Mouse (Mus musculus) heart, embryonic 14.5 days (tissue): ENCODE results near the gene Errfi1. TPM values are rescaled to one million over a fixed set of nuclear protein-coding genes. Genes with fewer than 3 reads are reported as not detected.

ENCODE experiments used
- ATAC-seq: fragments of 200-750 bp; cut with Nextera tagmentation; 2 replicates; pipeline ENCODE4 v1.8.0; 2017; ENCODE audit warnings: low read depth, moderate TSS enrichment; ENCODE audit not compliant: insufficient number of reproducible peaks, insufficient read depth, low FRiP score
- H3K27ac ChIP-seq, 2 experiments: fragments of 200-500 bp in 1 of 2; fragments of 300-500 bp in 1 of 2; sonication (generic) in 1 of 2; replicated peaks in 1 of 2; 2 replicates each; pipeline ENCODE4 v1.5.1; 2012 to 2014; ENCODE audit warnings: low read depth in 2 of 2, low read length in 2 of 2, control low read depth in 1 of 2, mild to moderate bottlenecking in 1 of 2, mixed read lengths in 1 of 2; ENCODE audit not compliant: control insufficient read depth in 1 of 2, insufficient read depth in 1 of 2
- H3K27me3 ChIP-seq: fragments of 300-500 bp; sonication (generic); 2 replicates; pipeline ENCODE4 v1.6.1; 2014; ENCODE audit warnings: mild to moderate bottlenecking, low read length, control low read depth; ENCODE audit not compliant: control insufficient read depth, insufficient read depth
- H3K36me3 ChIP-seq: fragments of 300-500 bp; sonication (generic); 2 replicates; pipeline ENCODE4 v1.6.1; 2014; ENCODE audit warnings: mild to moderate bottlenecking, control low read depth, low read length, mixed read lengths; ENCODE audit not compliant: control insufficient read depth, insufficient read depth
- H3K4me1 ChIP-seq, 2 experiments: fragments of 200-500 bp in 1 of 2; fragments of 300-500 bp in 1 of 2; sonication (generic) in 1 of 2; 2 replicates each; pipeline ENCODE4 v1.6.1; 2012 to 2014; ENCODE audit warnings: low read length in 2 of 2, control low read depth in 1 of 2, mixed read lengths in 1 of 2; ENCODE audit not compliant: control insufficient read depth in 2 of 2, insufficient read depth in 2 of 2
- H3K4me2 ChIP-seq: fragments of 300-500 bp; sonication (generic); 2 replicates; pipeline ENCODE4 v1.6.1; 2014; ENCODE audit warnings: mild to moderate bottlenecking, low read length
- H3K4me3 ChIP-seq, 2 experiments: fragments of 200-500 bp in 1 of 2; fragments of 300-500 bp in 1 of 2; sonication (generic) in 1 of 2; 2 replicates each; pipeline ENCODE4 v1.5.1; 2012 to 2014; ENCODE audit warnings: low read length in 2 of 2, mild to moderate bottlenecking in 2 of 2, control low read depth in 1 of 2, low read depth in 1 of 2, moderate library complexity in 1 of 2; ENCODE audit not compliant: control insufficient read depth in 1 of 2, insufficient read depth in 1 of 2
- H3K9ac ChIP-seq: fragments of 300-500 bp; sonication (generic); 2 replicates; pipeline ENCODE4 v1.6.1; 2014; ENCODE audit warnings: mild to moderate bottlenecking, low read length
- H3K9me3 ChIP-seq: fragments of 300-500 bp; sonication (generic); 2 replicates; pipeline ENCODE4 v1.6.1; 2016; ENCODE audit warnings: low read length, control low read depth; ENCODE audit not compliant: control insufficient read depth
- WGBS: fragments of 180-500 bp; shearing (Covaris S2); extraction: QIAGEN DNeasy Blood & Tissue Kit; methylation state at CpG from one replicate; pipeline ENCODE4 v1.1.7; 2014; 5-methylcytosine and 5-hydroxymethylcytosine counted together
- polyA plus RNA-seq: library from polyadenylated mRNA; unstranded; fragments of >200 nt; fragmentation: Nextera tagmentation; extraction: Ambion mirVana; gene quantifications from 2 replicates; pipeline ENCODE4 v1.2.1, GENCODE M21; 2014

The Errfi1 gene
- polyA plus RNA-seq, 1 experiment from 2014 or later: 9.4 TPM

DNA sequence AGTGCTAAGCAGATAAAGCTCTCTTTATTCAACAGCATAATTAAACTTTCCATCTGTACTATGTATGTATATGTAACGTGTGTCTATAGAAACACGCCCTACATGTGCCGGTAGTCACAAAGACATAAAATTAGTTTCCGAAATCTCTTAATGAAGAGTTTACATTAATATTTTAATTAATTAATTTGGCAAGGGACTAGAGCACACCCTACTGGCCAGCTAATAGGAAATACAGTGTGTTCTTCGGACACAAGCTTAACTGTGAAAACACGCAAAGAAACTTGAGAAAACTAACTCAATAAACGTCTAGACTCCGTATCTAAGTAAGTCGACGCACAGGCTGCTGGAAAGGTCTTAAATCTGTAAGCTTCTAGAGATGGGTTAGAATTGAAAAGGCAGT lies 3.8 kb upstream of the Errfi1 start:
- H3K4me2 ChIP-seq: no peak overlapping the region
- no peak overlapping the region for H3K4me3 ChIP-seq
- H3K27ac ChIP-seq: no peak overlapping the region
- H3K9ac ChIP-seq: no peak overlapping the region
- H3K4me1 ChIP-seq: peaks cover 2 to 9% of the 10 kb centered on the region in 2 experiments; a peak in 1 of 4 replicates
- ATAC-seq: no peak
- H3K27me3 ChIP-seq: no peaks in the 10 kb centered on the region
- no peaks in the 10 kb centered on the region for H3K9me3 ChIP-seq
- no peaks in the 10 kb centered on the region for H3K36me3 ChIP-seq
- 54% methylated on average over 10 of the region's 10 CpGs for WGBS

DNA sequence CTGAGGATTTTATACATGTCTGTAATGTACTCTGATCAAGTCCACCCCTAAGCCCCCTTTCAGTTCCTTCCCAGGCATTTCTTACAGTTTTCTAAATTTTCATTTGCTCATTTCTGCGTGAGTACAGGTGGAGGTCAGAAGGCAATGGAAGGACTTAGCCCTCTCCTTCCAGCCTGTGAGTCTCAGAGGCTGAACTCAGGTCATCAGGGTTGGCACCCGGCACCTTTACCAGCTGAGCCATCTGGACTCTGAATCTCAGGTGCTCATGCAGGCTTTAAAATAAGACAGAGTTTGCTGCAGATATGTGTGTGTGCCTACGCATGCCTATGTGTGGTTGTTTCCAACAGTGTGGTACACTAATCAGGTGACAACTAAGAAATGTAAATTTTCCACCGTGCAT lies 2.8 kb upstream of the Errfi1 start:
- Histone ChIP-seq H3K4me3 (no peak overlapping the region), H3K36me3 (no peaks in the 10 kb centered on the region), H3K27ac (no peak overlapping the region), H3K9me3 (no peaks in the 10 kb centered on the region), H3K9ac (no peak overlapping the region), H3K4me2 (no peak overlapping the region), H3K4me1 (peaks cover 2 to 12% of the 10 kb centered on the region in 2 experiments; a peak in 1 of 4 replicates), H3K27me3 (no peaks in the 10 kb centered on the region)
- ATAC-seq: no peak
- WGBS: 82% methylated on average over 4 of the region's 4 CpGs

DNA sequence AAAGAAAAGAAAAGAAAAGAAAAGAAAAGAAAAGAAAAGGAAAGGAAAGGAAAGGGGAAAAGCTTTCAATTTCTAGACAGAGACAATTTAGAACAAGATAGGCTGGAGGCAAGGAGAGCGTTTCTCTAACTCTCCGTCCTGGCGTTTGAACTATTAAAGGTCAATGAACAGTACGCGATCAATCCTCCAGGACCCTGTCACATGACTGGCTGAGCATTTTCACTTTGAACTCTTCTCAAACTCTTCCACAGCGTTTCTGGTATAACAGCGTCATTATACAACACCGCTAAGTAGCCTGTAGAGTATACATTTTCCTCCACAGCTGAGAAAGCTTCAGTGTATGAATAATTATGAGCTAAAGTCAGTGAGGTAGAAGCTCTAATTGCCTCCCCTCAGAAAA lies 1.7 kb upstream of the Errfi1 start:
- no peak overlapping the region for H3K4me2 ChIP-seq
- H3K27ac ChIP-seq: no peak overlapping the region
- H3K4me3 ChIP-seq: no peak overlapping the region
- WGBS: 77% methylated on average over 8 of the region's 8 CpGs
- no peaks in the 10 kb centered on the region for H3K27me3 ChIP-seq
- H3K9ac ChIP-seq: no peak overlapping the region
- H3K4me1 ChIP-seq: 0 out of 4 replicates have a peak, but pooled peaks cover 2 to 8% of the 10 kb centered on the region in 2 experiments
- ATAC-seq: no peak
- H3K9me3 ChIP-seq: no peaks in the 10 kb centered on the region
- no peaks in the 10 kb centered on the region for H3K36me3 ChIP-seq

DNA sequence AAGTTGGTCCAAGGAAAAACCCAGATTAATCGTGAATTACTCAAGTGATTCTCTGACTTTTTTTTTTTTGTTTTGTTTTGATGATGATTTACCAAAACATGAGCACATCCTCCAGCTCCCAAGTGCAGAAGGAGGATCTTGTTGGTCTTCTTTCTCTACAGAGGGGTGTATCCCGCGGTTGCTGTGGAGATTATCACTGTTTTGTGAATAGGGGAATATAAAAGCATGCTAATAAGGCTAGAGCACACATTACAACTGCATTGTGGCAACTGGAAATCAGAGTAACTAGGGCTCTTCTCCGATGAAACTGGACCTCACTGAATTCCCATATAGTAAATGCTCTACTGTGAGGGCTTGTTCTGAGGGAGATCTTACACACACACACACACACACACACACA lies 1.2 kb upstream of the Errfi1 start:
- no peak for ATAC-seq
- H3K9me3 ChIP-seq: no peaks in the 10 kb centered on the region
- no peak overlapping the region for H3K4me3 ChIP-seq
- 0 out of 4 replicates have a peak, but pooled peaks cover 2 to 8% of the 10 kb centered on the region in 2 experiments for H3K4me1 ChIP-seq
- no peak overlapping the region for H3K27ac ChIP-seq
- no peak overlapping the region for H3K4me2 ChIP-seq
- H3K9ac ChIP-seq: no peak overlapping the region
- no peaks in the 10 kb centered on the region for H3K36me3 ChIP-seq
- 65% methylated on average over 4 of the region's 4 CpGs for WGBS
- H3K27me3 ChIP-seq: no peaks in the 10 kb centered on the region

DNA sequence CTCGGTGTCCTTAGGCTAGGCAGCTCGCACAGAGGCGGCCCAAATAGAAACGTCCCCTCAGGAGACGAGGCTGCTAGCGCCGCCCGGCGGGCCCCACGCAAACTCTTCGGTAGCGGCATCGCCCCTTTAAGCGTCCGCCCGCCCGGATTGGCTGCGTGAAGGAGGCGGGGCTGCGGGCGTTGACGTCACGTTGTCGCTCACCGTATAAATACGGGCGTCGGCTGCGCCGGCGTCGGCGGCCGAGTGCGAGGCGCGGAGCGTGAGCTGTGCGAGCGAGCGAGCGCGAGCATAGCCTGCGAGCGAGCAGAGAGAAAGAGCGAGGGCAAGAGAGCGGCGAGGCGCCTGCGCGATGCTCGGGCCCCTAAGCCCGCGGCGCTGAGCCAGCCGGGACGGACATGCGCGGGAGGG lies 1.1 kb downstream of the Errfi1 start:
- peak overlapping the region; percentile 90 for H3K9ac ChIP-seq
- H3K27me3 ChIP-seq: no peaks in the 10 kb centered on the region
- 0 out of 4 replicates have a peak, but pooled peaks cover 2 to 8% of the 10 kb centered on the region in 2 experiments for H3K4me1 ChIP-seq
- WGBS: under 1% methylated on average over 59 of the region's 59 CpGs
- peak overlapping the region; percentile 74 to 87 for H3K4me3 ChIP-seq
- H3K27ac ChIP-seq: peak overlapping the region; percentile 76 to 98
- no peaks in the 10 kb centered on the region for H3K9me3 ChIP-seq
- peak; percentile 94 for ATAC-seq
- H3K36me3 ChIP-seq: no peaks in the 10 kb centered on the region
- H3K4me2 ChIP-seq: peak overlapping the region; percentile 74

DNA sequence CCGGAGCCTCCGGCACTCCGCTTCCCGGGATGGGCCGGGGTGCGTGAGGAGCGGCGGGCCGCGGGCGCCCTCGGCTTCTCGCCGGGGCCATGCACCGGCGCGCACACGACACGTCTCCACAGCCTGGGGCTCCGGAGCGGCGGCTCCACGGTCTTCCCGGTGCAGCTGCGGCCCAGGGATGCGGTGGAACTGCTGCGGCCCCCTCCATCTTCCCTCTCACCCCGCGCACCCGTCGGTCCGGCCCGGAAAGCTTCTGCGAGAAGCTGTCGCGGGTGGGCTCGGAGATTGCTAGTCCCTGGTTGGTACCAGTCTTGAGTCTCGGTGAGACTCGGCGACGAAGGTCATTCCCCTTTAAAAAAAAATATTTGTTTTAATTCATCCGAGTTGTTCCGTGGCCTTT lies 1.6 kb downstream of the Errfi1 start:
- Histone ChIP-seq H3K27ac (peak overlapping the region; percentile 76 to 98), H3K4me3 (peak overlapping the region; percentile 74 to 87)
- peak; percentile 70 for ATAC-seq

DNA sequence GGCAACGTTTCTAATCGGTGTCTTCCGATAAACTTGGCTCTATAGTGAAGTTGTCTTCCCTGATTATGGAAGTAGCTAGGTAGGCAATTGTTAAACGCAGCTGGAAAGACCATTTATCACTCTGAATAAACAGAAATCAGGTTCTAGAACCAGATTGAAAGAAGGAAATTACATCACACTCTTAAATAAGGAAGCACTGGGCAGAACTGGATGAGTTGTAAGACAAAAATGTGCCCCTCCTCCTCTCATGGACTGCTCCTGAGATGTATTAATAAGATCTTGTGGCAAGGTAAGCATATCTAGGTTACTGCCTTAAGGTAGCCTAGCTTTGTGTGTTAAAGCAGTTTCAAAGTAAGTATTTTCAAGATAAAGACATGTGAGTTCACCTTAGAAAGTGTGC lies 6.8 kb downstream of the Errfi1 start:
- Histone ChIP-seq H3K27me3 (no peaks in the 10 kb centered on the region), H3K9me3 (no peaks in the 10 kb centered on the region), H3K4me3 (no peak overlapping the region), H3K4me1 (peaks cover 0 to 6% of the 10 kb centered on the region in 2 experiments; a peak in 1 of 4 replicates), H3K9ac (no peak overlapping the region), H3K4me2 (no peak overlapping the region), H3K27ac (no peak overlapping the region), H3K36me3 (peaks cover 2% of the 10 kb centered on the region)
- 63% methylated on average over 4 of the region's 4 CpGs for WGBS
- no peak for ATAC-seq

More for the DNA sequence above, 1.6 kb downstream of the Errfi1 start:
- 1% methylated on average over 35 of the region's 43 CpGs for WGBS
- Histone ChIP-seq H3K27me3 (no peaks in the 10 kb centered on the region), H3K4me1 (0 out of 4 replicates have a peak, but pooled peaks cover 2 to 8% of the 10 kb centered on the region in 2 experiments), H3K9ac (peak overlapping the region; percentile 90), H3K4me2 (peak overlapping the region; percentile 74), H3K36me3 (no peaks in the 10 kb centered on the region), H3K9me3 (no peaks in the 10 kb centered on the region)

DNA sequence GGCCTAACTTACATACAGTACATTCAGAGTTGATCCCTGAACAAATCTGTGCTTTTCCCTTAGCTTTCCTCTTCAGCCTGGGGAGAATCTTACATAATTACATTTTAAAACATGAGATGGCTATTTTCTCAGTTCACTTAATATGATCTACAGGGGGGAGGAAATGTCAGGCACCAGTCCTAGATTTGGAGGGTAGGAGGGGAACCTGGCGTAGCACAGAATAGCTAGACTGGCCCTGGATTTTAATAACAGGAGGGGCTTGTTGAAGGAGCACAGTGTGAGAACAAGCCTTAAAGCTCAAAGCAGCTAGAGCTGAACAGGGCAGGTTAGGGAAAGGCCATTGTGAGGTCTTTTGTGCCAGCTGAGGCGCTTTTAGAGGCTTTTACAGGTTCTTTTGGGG lies 7.4 kb downstream of the Errfi1 start:
- Histone ChIP-seq H3K4me3 (no peak overlapping the region), H3K27me3 (no peaks in the 10 kb centered on the region), H3K4me1 (peaks cover 0 to 2% of the 10 kb centered on the region in 2 experiments; a peak in 1 of 4 replicates), H3K36me3 (peaks cover 9% of the 10 kb centered on the region), H3K9me3 (no peaks in the 10 kb centered on the region), H3K4me2 (no peak overlapping the region), H3K27ac (no peak overlapping the region), H3K9ac (no peak overlapping the region)
- 85% methylated on average over 2 of the region's 2 CpGs for WGBS
- no peak for ATAC-seq
